In genomic region chr4:106630333-106631220, GRCm38 (mm10) we compare ENCODE assay signal across 8 mouse cellular contexts. TPM values are rescaled to one million over a fixed set of nuclear protein-coding genes. Genes with fewer than 3 reads are reported as not detected.
A peak's percentile ranks its signal among the peaks of the same experiment; 100 is the strongest.
DNase-seq lines count a peak whose midpoint lies in the region; ATAC-seq lines count a peak whose summit lies in the region.

No protein-coding gene starts in this region.

- peak overlapping the region; percentile 48; the same call in 1 of the 2 replicates for H3K27ac ChIP-seq in limb, embryonic 13.5 days
- peak overlapping the region; percentile 84 for H3K27ac ChIP-seq in neural tube, embryonic 13.5 days (replicated peaks)

- 12% methylated on average over 14 of the region's 14 CpGs for WGBS in limb, embryonic 13.5 days
- whole genome bisulfite sequencing in neural tube, embryonic 13.5 days: 14% methylated on average over 14 of the region's 14 CpGs

- H3K9ac ChIP-seq in limb, embryonic 13.5 days: peak overlapping the region; percentile 43; the same call in 1 of the 2 replicates
- H3K9ac ChIP-seq in neural tube, embryonic 13.5 days: peak overlapping the region; percentile 31

- DNase-seq in urinary bladder, postnatal 36 days (ENCODE audit: low spot score in 2 of 2): peak; percentile 51 to 59
- no peak for DNase-seq in urinary bladder, postnatal 10 days (ENCODE audit: low spot score)
- peak; percentile 87 for DNase-seq in cerebellum, adult 9-10 months
- peak; percentile 87 to 98 for DNase-seq in frontal cortex, adult 2 months (ENCODE audit: extremely low spot score in 1 of 2, low spot score in 1 of 2)
- DNase-seq in kidney, adult 9 months: peak; percentile 79
- DNase-seq in thymus, postnatal 25 days: peak; percentile 59

- no peaks in the 10 kb centered on the region for H3K36me3 ChIP-seq in limb, embryonic 13.5 days
- H3K36me3 ChIP-seq in neural tube, embryonic 13.5 days: no peaks in the 10 kb centered on the region

- H3K4me3 ChIP-seq in limb, embryonic 13.5 days: no peak overlapping the region
- no peak overlapping the region for H3K4me3 ChIP-seq in neural tube, embryonic 13.5 days

- peaks cover 42% of the 10 kb centered on the region for H3K4me1 ChIP-seq in limb, embryonic 13.5 days
- peaks cover 66% of the 10 kb centered on the region for H3K4me1 ChIP-seq in neural tube, embryonic 13.5 days (replicated peaks)

- peaks cover under 1% of the 10 kb centered on the region; the same call in 1 of the 2 replicates for H3K27me3 ChIP-seq in limb, embryonic 13.5 days
- no peaks in the 10 kb centered on the region for H3K27me3 ChIP-seq in neural tube, embryonic 13.5 days

- peak overlapping the region; percentile 25 for H3K4me2 ChIP-seq in limb, embryonic 13.5 days (replicated peaks)
- peak overlapping the region; percentile 20 for H3K4me2 ChIP-seq in neural tube, embryonic 13.5 days

- H3K9me3 ChIP-seq in limb, embryonic 13.5 days: no peaks in the 10 kb centered on the region
- no peaks in the 10 kb centered on the region for H3K9me3 ChIP-seq in neural tube, embryonic 13.5 days

- peak; percentile 74 for ATAC-seq in limb, embryonic 13.5 days (ENCODE audit: low FRiP score, low read depth)
- ATAC-seq in neural tube, embryonic 13.5 days (ENCODE audit: low read depth): peak; percentile 82

RNA-seq across cellular contexts. Expression of gene Ttc22, which starts 8.3 kb away (rescaled TPM):
- polyA plus RNA-seq in frontal cortex, adult 2 months (2012; rRNA removed): 2.0 and 2.3 TPM in 2 replicates
- polyA plus RNA-seq in limb, embryonic 13.5 days (2015; fragmentation: Nextera tagmentation; extraction: Ambion mirVana): 1.2 and 2.0 TPM in 2 replicates
- polyA plus RNA-seq in neural tube, embryonic 13.5 days (2015; fragmentation: Nextera tagmentation; extraction: Ambion mirVana): 2.0 and 2.4 TPM in 2 replicates

RNA-seq across cellular contexts. Expression of gene Lexm, which starts 13.5 kb away (rescaled TPM):
- polyA plus RNA-seq in frontal cortex, adult 2 months (2012; rRNA removed): 0.16 TPM in 1 of 2 replicates, not detected in the other
- polyA plus RNA-seq in limb, embryonic 13.5 days (2015; fragmentation: Nextera tagmentation; extraction: Ambion mirVana): 0.11 and 0.42 TPM in 2 replicates
- polyA plus RNA-seq in neural tube, embryonic 13.5 days (2015; fragmentation: Nextera tagmentation; extraction: Ambion mirVana): 0.13 TPM in 1 of 2 replicates, not detected in the other

RNA-seq across cellular contexts. Expression of gene Pars2, which starts 20.3 kb away (rescaled TPM):
- 10.4 and 10.9 TPM in 2 replicates for polyA plus RNA-seq in frontal cortex, adult 2 months (2012; rRNA removed)
- polyA plus RNA-seq in limb, embryonic 13.5 days (2015; fragmentation: Nextera tagmentation; extraction: Ambion mirVana): 13.6 and 15.6 TPM in 2 replicates
- 8.7 and 9.7 TPM in 2 replicates for polyA plus RNA-seq in neural tube, embryonic 13.5 days (2015; fragmentation: Nextera tagmentation; extraction: Ambion mirVana)

RNA-seq across cellular contexts. Expression of gene Ttc4, which starts 48.2 kb away (rescaled TPM):
- 125 and 144 TPM in 2 replicates for polyA plus RNA-seq in frontal cortex, adult 2 months (2012; rRNA removed)
- 110 and 113 TPM in 2 replicates for polyA plus RNA-seq in limb, embryonic 13.5 days (2015; fragmentation: Nextera tagmentation; extraction: Ambion mirVana)
- 109 and 119 TPM in 2 replicates for polyA plus RNA-seq in neural tube, embryonic 13.5 days (2015; fragmentation: Nextera tagmentation; extraction: Ambion mirVana)
